Mouse (Mus musculus): ENCODE results near the gene Kif23. TPM values are rescaled to one million over a fixed set of nuclear protein-coding genes. Genes with fewer than 3 reads are reported as not detected.
A peak's percentile ranks its signal among the peaks of the same experiment; 100 is the strongest.

Gene Kif23
- total RNA-seq, 1 experiment from 2014 or later = 26.2 TPM

- DNase-seq = peak; percentile 88
Observed at GRCm38 (mm10) chr9:61947402-61948346, 1.1 kb upstream of the Kif23 start.

- peak; percentile 35 for DNase-seq
Observed at GRCm38 (mm10) chr9:61945973-61946611, 482 bp downstream of the Kif23 start.

GRCm38 (mm10) chr9:61941054-61941453 lies 5.5 kb downstream of the Kif23 start:
- DNase-seq = no peak

- DNase-seq = no peak
Observed at GRCm38 (mm10) chr9:61933333-61933732, 13.2 kb downstream of the Kif23 start.

- no peak for DNase-seq
Observed at GRCm38 (mm10) chr9:61932009-61932408, 14.6 kb downstream of the Kif23 start.

GRCm38 (mm10) chr9:61925086-61925660 lies 21.4 kb downstream of the Kif23 start:
- no peak for DNase-seq

GRCm38 (mm10) chr9:61920331-61920730 lies 26.2 kb downstream of the Kif23 start:
- no peak for DNase-seq

DNA sequence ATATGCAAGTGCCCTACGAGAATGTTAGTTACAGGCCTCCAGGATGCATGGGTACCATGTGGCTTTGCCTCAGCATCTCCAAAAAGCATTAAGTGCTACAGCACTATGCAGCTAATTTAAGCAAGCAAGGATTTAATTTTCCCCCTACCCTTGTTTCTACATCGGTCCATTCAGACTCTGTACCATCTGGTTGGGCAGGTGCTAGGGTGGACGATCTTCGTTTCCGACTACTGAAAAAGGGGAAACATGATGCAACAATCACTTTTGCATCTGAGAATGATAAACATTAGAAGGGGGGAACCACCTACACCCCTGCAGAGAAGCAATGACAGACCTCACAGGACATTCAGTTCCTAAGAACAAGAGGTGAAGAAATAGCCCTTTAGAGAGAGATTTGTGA lies 27.1 kb downstream of the Kif23 start:
- no peak for DNase-seq

DNA sequence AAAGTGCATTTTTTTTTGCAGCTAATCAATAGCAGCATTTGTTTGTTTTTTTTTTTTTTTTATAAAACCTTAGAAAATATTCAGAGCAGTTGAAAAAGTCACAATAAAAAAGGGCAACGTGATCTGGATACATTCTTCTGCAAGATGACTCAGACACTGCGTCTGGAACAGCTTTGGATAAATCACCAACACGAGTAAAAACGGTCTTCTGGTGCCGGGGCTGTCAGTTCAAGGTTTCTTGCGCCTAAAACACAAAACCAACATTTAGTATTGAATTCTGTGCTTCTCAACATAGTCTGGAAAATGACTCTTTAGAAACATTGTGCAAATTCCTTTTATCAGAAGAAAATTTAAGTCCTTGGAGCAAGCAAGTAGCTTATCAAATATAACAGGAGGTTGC lies 29.1 kb downstream of the Kif23 start:
- peak; percentile 53 for DNase-seq

- no peak for DNase-seq
Observed at GRCm38 (mm10) chr9:61916986-61917385, 29.6 kb downstream of the Kif23 start.

GRCm38 (mm10) chr9:61915393-61916005 lies 31.1 kb downstream of the Kif23 start:
- DNase-seq = no peak

GRCm38 (mm10) chr9:61914917-61915300 lies 31.7 kb downstream of the Kif23 start:
- no peak for DNase-seq

DNA sequence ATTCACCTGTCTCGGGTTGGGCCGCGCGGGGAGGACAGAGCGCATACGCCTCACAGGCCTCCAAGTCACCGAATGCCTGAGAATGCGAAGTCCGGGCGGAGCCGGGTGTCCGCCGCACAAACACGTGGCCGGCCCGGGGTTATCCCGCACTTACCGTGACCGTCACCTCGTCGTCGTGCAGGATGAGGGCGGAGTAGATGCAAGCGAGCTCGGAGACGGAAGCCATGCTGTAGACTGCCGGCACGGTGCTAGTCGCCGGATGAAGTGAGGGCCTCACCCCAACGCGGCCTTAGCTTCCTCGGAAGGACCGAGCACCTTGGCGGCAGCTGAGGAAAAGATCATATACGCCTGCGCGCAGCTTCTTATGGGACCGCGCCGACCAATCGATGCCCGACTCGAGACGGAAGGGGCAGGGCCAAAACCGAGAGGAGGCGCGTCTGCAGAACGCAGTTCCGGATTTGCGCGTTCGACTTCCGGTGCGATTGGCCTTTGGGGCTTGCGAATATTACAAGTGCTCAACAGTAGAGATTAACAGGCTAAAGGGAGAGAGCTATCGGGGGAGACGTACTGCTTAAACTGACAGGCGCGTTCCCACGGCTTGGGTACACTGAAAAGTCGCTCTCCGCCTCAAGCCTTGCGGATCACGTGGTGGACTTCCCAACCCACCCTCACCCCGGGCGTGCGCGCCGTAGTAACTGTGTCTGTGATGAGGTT lies 32.2 kb downstream of the Kif23 start, which contains the start of gene Rplp1:
Gene Rplp1 (minus strand): TSS at position 340 of the 714 bp plus-strand sequence.
- peak; percentile 97 for DNase-seq

- no peak for DNase-seq
Observed at GRCm38 (mm10) chr9:61911300-61912128, 35.1 kb downstream of the Kif23 start.

DNA sequence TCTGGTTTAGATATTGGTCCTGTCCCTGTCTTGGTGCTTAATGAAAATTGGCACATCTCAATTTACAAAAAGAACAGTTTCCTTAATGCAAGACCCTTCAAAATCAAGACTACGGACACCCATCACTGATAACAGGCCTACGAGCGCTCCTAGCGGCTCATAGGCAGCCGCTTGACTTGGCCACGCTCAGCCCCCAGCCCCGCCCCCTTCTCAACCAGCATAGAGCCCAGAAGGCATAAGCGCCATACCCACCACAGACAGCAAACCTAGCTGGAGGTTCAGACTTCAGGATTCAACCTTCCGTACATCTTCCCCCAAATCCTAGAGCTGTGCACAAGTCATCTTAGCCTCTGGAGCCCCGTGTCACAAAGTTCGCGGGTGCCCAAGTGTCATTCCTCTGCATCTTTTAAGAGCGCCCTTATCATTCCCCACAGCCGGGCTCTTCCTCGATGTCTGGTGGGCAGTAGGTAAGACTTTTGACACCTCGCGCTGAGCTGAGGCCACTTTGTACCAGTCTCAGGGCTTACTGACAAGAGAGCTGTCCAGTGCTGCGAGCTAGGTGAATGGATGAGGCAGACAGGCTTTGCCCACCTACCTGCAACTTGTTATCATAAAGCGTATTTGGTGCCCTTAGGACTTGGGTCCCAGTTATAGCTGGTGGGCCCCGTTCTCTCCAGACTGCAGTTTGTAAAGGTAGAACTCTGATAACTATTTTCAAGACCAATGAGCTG lies 35.9 kb downstream of the Kif23 start:
- DNase-seq = peak; percentile 50

DNA sequence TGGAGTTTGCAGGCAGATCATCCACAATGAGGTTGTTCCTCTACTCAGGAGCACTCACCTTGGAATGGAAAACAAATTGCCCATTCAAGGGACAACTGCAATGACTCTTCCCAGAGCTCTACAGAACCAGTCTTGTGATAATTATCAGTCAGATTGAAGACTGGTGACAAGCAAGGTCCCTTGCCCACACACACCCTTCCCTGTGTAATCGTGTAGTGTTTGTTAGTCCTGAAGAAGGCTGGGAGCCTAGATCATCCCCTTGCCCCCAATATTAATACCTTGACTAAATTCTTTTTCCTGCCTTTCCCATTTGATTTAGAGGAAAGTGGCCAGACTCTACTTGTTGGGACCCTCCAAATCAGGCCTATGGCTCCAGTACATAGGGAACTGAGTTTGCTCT lies 36.9 kb downstream of the Kif23 start:
- no peak for DNase-seq

DNA sequence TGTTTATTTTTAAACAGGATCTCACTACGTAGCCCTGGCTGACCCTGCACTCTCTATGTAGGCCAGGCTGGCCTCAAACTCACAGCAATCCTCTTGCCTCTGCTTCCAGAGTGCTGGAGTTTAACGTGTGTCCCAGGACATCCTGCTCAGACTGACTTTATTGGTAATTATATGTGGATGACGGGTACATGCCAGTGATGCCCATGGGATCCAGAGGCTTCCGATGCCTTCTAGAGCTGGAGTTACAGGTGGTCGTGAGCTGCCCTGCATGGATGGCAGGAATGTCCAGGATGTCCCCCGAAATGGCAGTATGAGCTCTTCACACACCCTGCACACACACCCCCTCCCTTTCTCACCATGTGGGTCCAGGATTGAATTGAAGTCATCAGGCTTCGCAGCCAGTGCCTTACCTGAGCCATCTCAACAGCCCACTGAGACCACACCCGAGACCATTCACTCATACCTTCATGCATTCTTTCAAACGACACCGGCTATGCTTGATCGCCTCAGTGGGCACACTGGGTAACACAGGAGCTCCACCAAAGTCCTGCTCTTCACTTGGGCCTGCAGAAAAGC lies 37.7 kb downstream of the Kif23 start:
- DNase-seq = no peak

GRCm38 (mm10) chr9:61908341-61908740 lies 38.2 kb downstream of the Kif23 start:
- DNase-seq = no peak

- no peak for DNase-seq
Observed at GRCm38 (mm10) chr9:61907621-61908295, 38.8 kb downstream of the Kif23 start.
